Mouse (Mus musculus) bone marrow, adult 2 months (tissue): ENCODE results near the gene Pafah1b1.

Experiments
- CTCF ChIP-seq: fragments of 200-500 bp; IDR thresholded peaks from 2 replicates; pipeline ENCODE4 v1.5.1; 2011; ENCODE audit warnings: low read length, control low read depth; ENCODE audit not compliant: control insufficient read depth, insufficient read depth
- POLR2A ChIP-seq: fragments of 200-500 bp; IDR thresholded peaks from 2 replicates; pipeline ENCODE4 v1.6.1; 2011; ENCODE audit warnings: low read depth, mild to moderate bottlenecking, control low read depth, low read length, borderline replicate concordance; ENCODE audit not compliant: control insufficient read depth

DNA sequence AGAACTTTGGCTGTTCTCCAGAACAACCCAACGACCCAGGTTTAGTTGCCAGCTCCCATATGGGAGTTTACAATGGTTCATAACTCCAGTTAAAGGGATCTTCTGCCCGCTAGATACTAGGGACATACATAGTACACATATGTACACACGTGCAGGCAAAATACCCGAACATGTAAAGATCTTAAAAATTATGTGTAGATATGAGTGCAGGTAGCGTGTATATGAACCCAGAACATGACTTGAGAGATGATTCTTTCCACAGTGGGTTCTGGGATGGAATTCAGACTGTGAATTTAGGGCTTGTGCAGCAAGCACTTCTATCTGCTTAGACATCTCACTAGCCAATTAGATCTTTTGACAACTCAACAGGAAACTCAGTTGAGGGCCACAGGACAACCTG, 52.6 kb downstream of the Pafah1b1 start:
- TF ChIP-seq CTCF (no peak), POLR2A (no peak)
